Mouse (Mus musculus) cerebellum, adult 11 months (tissue): ENCODE results near the gene Map3k14.

Experiments used
- DNase-seq: peaks from one replicate; pipeline ENCODE4 v3.0.0; 2022

Map3k14 gene

GRCm38 (mm10) chr11:103173041-103173770 is 94.1 kb downstream of the Map3k14 start:
- DNase-seq = no peak

- no peak for DNase-seq
Measured at GRCm38 (mm10) chr11:103172392-103173040, 94.8 kb downstream of the Map3k14 start.

GRCm38 (mm10) chr11:103171703-103172391 is 95.4 kb downstream of the Map3k14 start:
- DNase-seq = no peak

GRCm38 (mm10) chr11:103171286-103171620 is 96.0 kb downstream of the Map3k14 start:
- no peak for DNase-seq

GRCm38 (mm10) chr11:103170494-103171285 is 96.6 kb downstream of the Map3k14 start, which contains the start of gene Fmnl1:
TSS of gene Fmnl1 (plus strand) at chr11:103171107.
- DNase-seq = no peak

- DNase-seq = no peak
Measured at GRCm38 (mm10) chr11:103170111-103170493, 97.2 kb downstream of the Map3k14 start.
